Mouse (Mus musculus) spleen, postnatal 10 days (tissue): ENCODE measurements around the gene Vmn2r45.
"Not testable (repeated sequence)": the region's sequence is repeated elsewhere in the genome, so short reads cannot be mapped to it uniquely, and the experiment has no call there.

Experiments used
- DNase-seq, 2 experiments: peaks; one replicate each; pipeline ENCODE4 v3.0.0; 2021 to 2022; ENCODE audit warnings: low spot score in 2 of 2

Gene Vmn2r45

DNA sequence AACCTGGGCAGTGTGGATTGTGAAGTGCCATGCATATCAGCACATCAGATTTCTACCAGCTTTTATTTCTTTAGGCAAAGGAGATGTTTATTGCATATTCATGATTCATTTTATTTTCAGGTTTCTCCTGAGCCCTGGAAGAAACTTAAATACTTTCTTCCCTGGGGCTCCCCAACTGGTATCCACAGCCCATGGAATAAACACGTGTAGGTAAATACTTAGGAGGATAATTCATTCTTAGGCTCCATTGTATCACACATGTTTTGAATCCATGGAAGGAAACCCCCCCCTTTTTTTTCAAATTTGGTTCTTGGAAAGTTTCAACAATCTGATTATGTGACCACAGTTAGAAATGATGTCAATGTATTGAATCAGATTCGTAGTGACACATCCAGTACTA, at the start of gene Vmn2r45:
TSS of gene Vmn2r45 (minus strand) at position 101 of the 400 bp plus-strand sequence.
- DNase-seq: not testable (repeated sequence)
